Mouse (Mus musculus): ENCODE results near the gene Eif5. TPM values are rescaled to one million over a fixed set of nuclear protein-coding genes. Genes with fewer than 3 reads are reported as not detected.
"Not testable (repeated sequence)": the region's sequence is repeated elsewhere in the genome, so short reads cannot be mapped to it uniquely, and the experiment has no call there.

Eif5 gene
- total RNA-seq, 2 experiments from 2014 or later: 253 to 260 TPM

- DNase-seq (ENCODE audit: low spot score in 2 of 2): no peak
Observed at GRCm38 (mm10) chr12:111533096-111533794, 4.6 kb upstream of the Eif5 start.

GRCm38 (mm10) chr12:111535281-111535680 lies 2.5 kb upstream of the Eif5 start:
- no peak for TF ChIP-seq CTCF (conservative IDR thresholded peaks at IDR 0.05)
- H3K27ac ChIP-seq: no peak overlapping the region
- H3K4me3 ChIP-seq: no peak overlapping the region
- DNase-seq (ENCODE audit: low spot score in 2 of 2): no peak

More at GRCm38 (mm10) chr12:111533096-111533794, 4.6 kb upstream of the Eif5 start:
- no peak for TF ChIP-seq CTCF (conservative IDR thresholded peaks at IDR 0.05)
- no peak overlapping the region for H3K4me3 ChIP-seq
- H3K27ac ChIP-seq: no peak overlapping the region

- DNase-seq (ENCODE audit: low spot score in 2 of 2): no peak
- no peak for TF ChIP-seq CTCF (conservative IDR thresholded peaks at IDR 0.05)
- H3K4me3 ChIP-seq: no peak overlapping the region
- peak overlapping the region; percentile 18; the same call in 1 of the 2 replicates for H3K27ac ChIP-seq
Observed at GRCm38 (mm10) chr12:111535762-111536161, 2.1 kb upstream of the Eif5 start.

GRCm38 (mm10) chr12:111536746-111537145 lies 1.1 kb upstream of the Eif5 start:
- DNase-seq (ENCODE audit: low spot score in 2 of 2): no peak
- peak overlapping the region; percentile 81 for H3K4me3 ChIP-seq
- peak overlapping the region; percentile 98 for H3K27ac ChIP-seq
- no peak for TF ChIP-seq CTCF (conservative IDR thresholded peaks at IDR 0.05)

GRCm38 (mm10) chr12:111537341-111537740 lies 475 bp upstream of the Eif5 start:
- DNase-seq (ENCODE audit: low spot score in 2 of 2): peak in 1 of 2 experiments; percentile 44
- no peak for TF ChIP-seq CTCF (conservative IDR thresholded peaks at IDR 0.05)
- Histone ChIP-seq H3K27ac (peak overlapping the region; percentile 98), H3K4me3 (peak overlapping the region; percentile 81)

- DNase-seq (ENCODE audit: low spot score in 2 of 2): peak; percentile 65 to 79
- H3K27ac ChIP-seq: peak overlapping the region; percentile 98
- peak overlapping the region; percentile 93 for H3K4me3 ChIP-seq
- TF ChIP-seq CTCF (conservative IDR thresholded peaks at IDR 0.05): no peak
Observed at GRCm38 (mm10) chr12:111538292-111539040, 650 bp downstream of the Eif5 start.

- Histone ChIP-seq H3K4me3 (peak overlapping the region; percentile 93), H3K27ac (peak overlapping the region; percentile 98)
- no peak for TF ChIP-seq CTCF (conservative IDR thresholded peaks at IDR 0.05)
- DNase-seq (ENCODE audit: low spot score in 2 of 2): no peak
Observed at GRCm38 (mm10) chr12:111539041-111539345, 1.2 kb downstream of the Eif5 start.

- H3K27ac ChIP-seq: no peak overlapping the region
- peak; percentile 30 for TF ChIP-seq CTCF (conservative IDR thresholded peaks at IDR 0.05)
- DNase-seq (ENCODE audit: low spot score in 2 of 2): no peak
- H3K4me3 ChIP-seq: no peak overlapping the region
Observed at GRCm38 (mm10) chr12:111547070-111547469, 9.3 kb downstream of the Eif5 start.

- DNase-seq (ENCODE audit: low spot score in 2 of 2): no peak
- no peak overlapping the region for H3K4me3 ChIP-seq
- no peak for TF ChIP-seq CTCF (conservative IDR thresholded peaks at IDR 0.05)
- H3K27ac ChIP-seq: no peak overlapping the region
Observed at GRCm38 (mm10) chr12:111548555-111549289, 10.9 kb downstream of the Eif5 start.

- 0 out of 2 replicates have a peak overlapping the region, but pooled peaks have one; percentile 14 for H3K27ac ChIP-seq
- TF ChIP-seq CTCF (conservative IDR thresholded peaks at IDR 0.05): peak; percentile 56
- no peak for DNase-seq (ENCODE audit: low spot score in 2 of 2)
- no peak overlapping the region for H3K4me3 ChIP-seq
Observed at GRCm38 (mm10) chr12:111550679-111551078, 12.9 kb downstream of the Eif5 start.

GRCm38 (mm10) chr12:111552342-111552741 lies 14.5 kb downstream of the Eif5 start:
- H3K4me3 ChIP-seq: no peak overlapping the region
- TF ChIP-seq CTCF (conservative IDR thresholded peaks at IDR 0.05): no peak
- no peak overlapping the region for H3K27ac ChIP-seq
- no peak for DNase-seq (ENCODE audit: low spot score in 2 of 2)

GRCm38 (mm10) chr12:111555357-111555756 lies 17.5 kb downstream of the Eif5 start:
- Histone ChIP-seq H3K4me3 (no peak overlapping the region), H3K27ac (no peak overlapping the region)
- DNase-seq (ENCODE audit: low spot score in 2 of 2): no peak
- no peak for TF ChIP-seq CTCF (conservative IDR thresholded peaks at IDR 0.05)

GRCm38 (mm10) chr12:111555893-111556292 lies 18.1 kb downstream of the Eif5 start:
- not testable (repeated sequence) for H3K4me3 ChIP-seq; DNase-seq (ENCODE audit: low spot score in 2 of 2); H3K27ac ChIP-seq

Data from layer of hippocampus, adult 2 months (tissue).